Mouse (Mus musculus): ENCODE data around the gene Crhr2. TPM values are rescaled to one million over a fixed set of nuclear protein-coding genes. Genes with fewer than 3 reads are reported as not detected.

Crhr2 gene
- polyA plus RNA-seq, 1 experiment, result not detected

- Histone ChIP-seq H3K36me3 (ENCODE audit: control insufficient read depth) (peaks cover 63% of the 10 kb centered on the region), H3K4me1 (ENCODE audit: control insufficient read depth) (peaks cover 25% of the 10 kb centered on the region), H3K27me3 (ENCODE audit: control insufficient read depth) (no peaks in the 10 kb centered on the region), H3K4me3 (replicated peaks) (no peak overlapping the region), H3K9me3 (ENCODE audit: control insufficient read depth, low read length) (no peaks in the 10 kb centered on the region)
- TF ChIP-seq TAL1 (IDR thresholded peaks at IDR 0.05; ENCODE audit: low read length) (no peak), GATA1 (IDR thresholded peaks at IDR 0.05; ENCODE audit: low read length) (no peak)
Measured at GRCm38 (mm10) chr6:55043206-55043605, 89.6 kb downstream of the Crhr2 start.

Other genes with a start within 250 kb of the Crhr2 start
- 0.03 TPM in 2 replicates for gene Nod1, start 160.4 kb downstream of the Crhr2 start, polyA plus RNA-seq (2012)
- gene Ggct, start 140.1 kb downstream of the Crhr2 start, polyA plus RNA-seq (2012), result 0.01 and 0.19 TPM in 2 replicates
- 4.4 and 4.5 TPM in 2 replicates for gene Gars, start 95.0 kb downstream of the Crhr2 start, polyA plus RNA-seq (2012)
- not detected in 2 replicates for gene Inmt, start 42.0 kb upstream of the Crhr2 start, polyA plus RNA-seq (2012)
- gene Mindy4, start 70.4 kb upstream of the Crhr2 start, polyA plus RNA-seq (2012), result 0.01 TPM in 1 of 2 replicates, not detected in the other
- gene Aqp1, start 203.4 kb upstream of the Crhr2 start, polyA plus RNA-seq (2012), result 7.5 and 8.6 TPM in 2 replicates
- not detected in 2 replicates for gene Ghrhr, start 243.3 kb upstream of the Crhr2 start, polyA plus RNA-seq (2012)